Mouse (Mus musculus) forebrain, embryonic 16.5 days (tissue): ENCODE data around the gene Gpat2. TPM values are rescaled to one million over a fixed set of nuclear protein-coding genes. Genes with fewer than 3 reads are reported as not detected.

ENCODE experiments used
- ATAC-seq: fragments of 200-750 bp; cut with Nextera tagmentation; 2 replicates; pipeline ENCODE4 v1.8.0; 2017; ENCODE audit warnings: mild to moderate bottlenecking, moderate library complexity
- H3K27ac ChIP-seq: fragments of 300-500 bp; sonication (generic); 2 replicates; pipeline ENCODE4 v1.5.1; 2014; ENCODE audit warnings: low read length, control low read depth
- H3K27me3 ChIP-seq: fragments of 300-500 bp; sonication (generic); replicated peaks from 2 replicates; pipeline ENCODE4 v1.6.1; 2014; ENCODE audit warnings: low read length; ENCODE audit not compliant: control insufficient read depth, insufficient read depth
- H3K36me3 ChIP-seq: fragments of 300-500 bp; sonication (generic); 2 replicates; pipeline ENCODE4 v1.6.1; 2014; ENCODE audit not compliant: control insufficient read depth, insufficient read depth
- H3K4me1 ChIP-seq: fragments of 300-500 bp; sonication (generic); replicated peaks from 2 replicates; pipeline ENCODE4 v1.6.1; 2014; ENCODE audit warnings: low read length; ENCODE audit not compliant: control insufficient read depth, insufficient read depth
- H3K4me2 ChIP-seq: fragments of 300-500 bp; sonication (generic); 2 replicates; pipeline ENCODE4 v1.6.1; 2014; ENCODE audit warnings: mild to moderate bottlenecking, low read length, control low read depth
- H3K4me3 ChIP-seq: fragments of 300-500 bp; sonication (generic); replicated peaks from 2 replicates; pipeline ENCODE4 v1.5.1; 2014; ENCODE audit warnings: mild to moderate bottlenecking, low read length, control low read depth
- H3K9ac ChIP-seq: fragments of 300-500 bp; sonication (generic); replicated peaks from 2 replicates; pipeline ENCODE4 v1.6.1; 2014; ENCODE audit warnings: low read depth, low read length, control low read depth
- H3K9me3 ChIP-seq: fragments of 300-500 bp; sonication (generic); 2 replicates; pipeline ENCODE4 v1.6.1; 2016; ENCODE audit warnings: low read length; ENCODE audit not compliant: control insufficient read depth
- WGBS: fragments of 180-500 bp; shearing (Covaris S2); extraction: QIAGEN DNeasy Blood & Tissue Kit; methylation state at CpG from one replicate; pipeline ENCODE4 v1.1.7; 2014; 5-methylcytosine and 5-hydroxymethylcytosine counted together
- polyA plus RNA-seq: library from polyadenylated mRNA; unstranded; fragments of >200 nt; fragmentation: Nextera tagmentation; extraction: Ambion mirVana; gene quantifications from 2 replicates; pipeline ENCODE4 v1.2.1, GENCODE M21; 2015

Gene Gpat2
- polyA plus RNA-seq, 1 experiment from 2014 or later, result 0.13 TPM

- H3K4me3 ChIP-seq, result peak overlapping the region; percentile 39
- peaks cover 53% of the 10 kb centered on the region for H3K27me3 ChIP-seq
- H3K27ac ChIP-seq, result no peak overlapping the region
- peak; percentile 4 for ATAC-seq
- H3K4me2 ChIP-seq, result peak overlapping the region; percentile 59
- H3K9ac ChIP-seq, result peak overlapping the region; percentile 32; the same call in 1 of the 2 replicates
- H3K36me3 ChIP-seq, result no peaks in the 10 kb centered on the region
- H3K4me1 ChIP-seq, result peaks cover 35% of the 10 kb centered on the region
- WGBS, result 0% methylated on average over 58 of the region's 59 CpGs
- no peaks in the 10 kb centered on the region for H3K9me3 ChIP-seq
These were observed 57.0 kb downstream of the Gpat2 start for GRCm38 (mm10) chr2:127481841-127482532.

GRCm38 (mm10) chr2:127482533-127482911 is 57.5 kb downstream of the Gpat2 start:
- H3K27me3 ChIP-seq, result peaks cover 53% of the 10 kb centered on the region
- H3K9ac ChIP-seq, result peak overlapping the region; percentile 32; the same call in 1 of the 2 replicates
- H3K4me3 ChIP-seq, result peak overlapping the region; percentile 39
- H3K9me3 ChIP-seq, result no peaks in the 10 kb centered on the region
- peaks cover 35% of the 10 kb centered on the region for H3K4me1 ChIP-seq
- under 1% methylated on average over 21 of the region's 21 CpGs for WGBS
- peak; percentile 56 for ATAC-seq
- H3K27ac ChIP-seq, result no peak overlapping the region
- H3K4me2 ChIP-seq, result peak overlapping the region; percentile 59
- no peaks in the 10 kb centered on the region for H3K36me3 ChIP-seq

- peak overlapping the region; percentile 59 for H3K4me2 ChIP-seq
- H3K36me3 ChIP-seq, result no peaks in the 10 kb centered on the region
- H3K9ac ChIP-seq, result no peak overlapping the region
- no peak overlapping the region for H3K27ac ChIP-seq
- H3K9me3 ChIP-seq, result no peaks in the 10 kb centered on the region
- H3K4me1 ChIP-seq, result peaks cover 35% of the 10 kb centered on the region
- H3K27me3 ChIP-seq, result peaks cover 53% of the 10 kb centered on the region
- ATAC-seq, result peak; percentile 63
- WGBS, result under 1% methylated on average over 14 of the region's 21 CpGs
- peak overlapping the region; percentile 39 for H3K4me3 ChIP-seq
These were observed 58.0 kb downstream of the Gpat2 start for GRCm38 (mm10) chr2:127483001-127483400.

GRCm38 (mm10) chr2:127484476-127485170 is 59.6 kb downstream of the Gpat2 start:
- ATAC-seq, result peak; percentile 59
- 9% methylated on average over 19 of the region's 19 CpGs for WGBS
- Histone ChIP-seq H3K4me3 (peak overlapping the region; percentile 19), H3K4me2 (peak overlapping the region; percentile 45), H3K4me1 (peaks cover 35% of the 10 kb centered on the region), H3K27ac (no peak overlapping the region), H3K27me3 (peaks cover 53% of the 10 kb centered on the region), H3K9me3 (no peaks in the 10 kb centered on the region), H3K9ac (no peak overlapping the region), H3K36me3 (no peaks in the 10 kb centered on the region)

Other genes with a start within 250 kb of the Gpat2 start
- 0.98 and 1.3 TPM in 2 replicates for gene 1810024B03Rik, start 216.9 kb upstream of the Gpat2 start, polyA plus RNA-seq
- 64.0 and 64.6 TPM in 2 replicates for gene Snrnp200, start 216.8 kb upstream of the Gpat2 start, polyA plus RNA-seq
- 67.0 and 69.3 TPM in 2 replicates for gene Ciao1, start 177.4 kb upstream of the Gpat2 start, polyA plus RNA-seq
- gene Tmem127, start 177.3 kb upstream of the Gpat2 start, polyA plus RNA-seq, result 49.0 and 50.1 TPM in 2 replicates
- 98.3 and 106 TPM in 2 replicates for gene Stard7, start 155.0 kb upstream of the Gpat2 start, polyA plus RNA-seq
- gene Dusp2, start 89.0 kb upstream of the Gpat2 start, polyA plus RNA-seq, result 6.6 and 7.7 TPM in 2 replicates
- gene Astl, start 86.6 kb upstream of the Gpat2 start, polyA plus RNA-seq, result not detected in 2 replicates
- gene Adra2b, start 62.0 kb upstream of the Gpat2 start, polyA plus RNA-seq, result 0.62 and 0.68 TPM in 2 replicates
- 26.1 and 26.8 TPM in 2 replicates for gene Fahd2a, start 19.4 kb downstream of the Gpat2 start, polyA plus RNA-seq
- gene Kcnip3, start 96.9 kb downstream of the Gpat2 start, polyA plus RNA-seq, result 9.7 and 9.9 TPM in 2 replicates
- gene Prom2, start 116.3 kb downstream of the Gpat2 start, polyA plus RNA-seq, result 0.05 TPM in 1 of 2 replicates, not detected in the other
- gene Zfp661, start 161.9 kb downstream of the Gpat2 start, polyA plus RNA-seq, result 11.0 and 11.7 TPM in 2 replicates
- gene Mrps5, start 162.0 kb downstream of the Gpat2 start, polyA plus RNA-seq, result 173 and 184 TPM in 2 replicates
- 0.72 and 1.8 TPM in 2 replicates for gene Mal, start 231.5 kb downstream of the Gpat2 start, polyA plus RNA-seq